Mouse (Mus musculus) testis, adult 2 months (tissue): ENCODE data around the gene Qsox2.

Experiments used
- CTCF ChIP-seq: fragments of 200-500 bp; IDR thresholded peaks from 2 replicates; pipeline ENCODE4 v1.5.1; 2012; ENCODE audit warnings: low read depth, mild to moderate bottlenecking, inconsistent platforms, low read length, moderate library complexity; ENCODE audit not compliant: control insufficient read depth, insufficient read depth, insufficient replicate concordance
- POLR2A ChIP-seq: fragments of 200-500 bp; IDR thresholded peaks from 2 replicates; pipeline ENCODE4 v1.6.1; 2012; ENCODE audit warnings: low read depth, mild to moderate bottlenecking, inconsistent platforms, low read length, moderate library complexity; ENCODE audit not compliant: control insufficient read depth

GRCm38 (mm10) chr2:26231366-26231765, 6.0 kb downstream of the Qsox2 start:
- TF ChIP-seq CTCF (no peak), POLR2A (no peak)
